Mouse (Mus musculus) liver, embryonic 14.5 days (tissue): Measurements from ENCODE around the gene Cyp4f39. TPM values are rescaled to one million over a fixed set of nuclear protein-coding genes. Genes with fewer than 3 reads are reported as not detected.
"Not testable (repeated sequence)": the region's sequence is repeated elsewhere in the genome, so short reads cannot be mapped to it uniquely, and the experiment has no call there.

ENCODE experiments used
- ATAC-seq: fragments of 200-750 bp; cut with Nextera tagmentation; 2 replicates; pipeline ENCODE4 v1.8.0; 2017; ENCODE audit warnings: moderate number of reproducible peaks, mild to moderate bottlenecking, moderate library complexity; ENCODE audit not compliant: insufficient read depth
- DNase-seq, 3 experiments: peaks; one replicate each; pipeline ENCODE4 v3.0.0-alpha.2; 2012 to 2013; ENCODE audit warnings: low read depth in 3 of 3, low spot score in 3 of 3
- H3K27ac ChIP-seq: fragments of 300-500 bp; sonication (generic); 2 replicates; pipeline ENCODE4 v1.5.1; 2014; ENCODE audit warnings: moderate library complexity, mild to moderate bottlenecking, control low read depth, inconsistent platforms
- H3K27me3 ChIP-seq: fragments of 300-500 bp; sonication (generic); 2 replicates; pipeline ENCODE4 v1.6.1; 2014; ENCODE audit warnings: mild to moderate bottlenecking, low read length, moderate library complexity; ENCODE audit not compliant: control insufficient read depth, insufficient read depth
- H3K36me3 ChIP-seq: fragments of 300-500 bp; sonication (generic); replicated peaks from 2 replicates; pipeline ENCODE4 v1.6.1; 2014; ENCODE audit warnings: low read depth; ENCODE audit not compliant: control insufficient read depth, insufficient read depth
- H3K4me1 ChIP-seq, 2 experiments: fragments of 200-500 bp in 1 of 2; fragments of 300-500 bp in 1 of 2; sonication (generic) in 1 of 2; replicated peaks; 2 replicates each; pipeline ENCODE4 v1.6.1; 2012 to 2014; ENCODE audit warnings: antibody characterized with exemption in 1 of 2, inconsistent platforms in 1 of 2, low read length in 1 of 2; ENCODE audit not compliant: control insufficient read depth in 2 of 2, insufficient read depth in 2 of 2
- H3K4me2 ChIP-seq: fragments of 300-500 bp; sonication (generic); 2 replicates; pipeline ENCODE4 v1.6.1; 2014; ENCODE audit warnings: low read depth, mild to moderate bottlenecking, control low read depth, moderate library complexity
- H3K4me3 ChIP-seq, 2 experiments: fragments of 200-500 bp in 1 of 2; fragments of 300-500 bp in 1 of 2; sonication (generic) in 1 of 2; 2 replicates each; pipeline ENCODE4 v1.5.1; 2012 to 2014; ENCODE audit warnings: low read depth in 2 of 2, low read length in 2 of 2, mild to moderate bottlenecking in 2 of 2, control low read depth in 1 of 2, inconsistent platforms in 1 of 2, moderate library complexity in 1 of 2; ENCODE audit not compliant: insufficient read depth in 1 of 2
- H3K9ac ChIP-seq: fragments of 300-500 bp; sonication (generic); replicated peaks from 2 replicates; pipeline ENCODE4 v1.6.1; 2014; ENCODE audit warnings: mild to moderate bottlenecking, control low read depth, moderate library complexity
- H3K9me3 ChIP-seq: fragments of 300-500 bp; sonication (generic); 2 replicates; pipeline ENCODE4 v1.6.1; 2016; ENCODE audit warnings: low read length, mixed read lengths; ENCODE audit not compliant: control insufficient read depth
- CTCF ChIP-seq: IDR thresholded peaks from 2 replicates; pipeline ENCODE4 v1.5.1; 2016; ENCODE audit warnings: antibody characterized with exemption, low read depth, control low read depth
- EP300 ChIP-seq: IDR thresholded peaks from 2 replicates; pipeline ENCODE4 v1.6.1; 2016; ENCODE audit warnings: antibody characterized with exemption, low read depth
- WGBS: fragments of 180-500 bp; shearing (Covaris S2); extraction: QIAGEN DNeasy Blood & Tissue Kit; methylation state at CpG from one replicate; pipeline ENCODE4 v1.1.7; 2014; ENCODE audit not compliant: insufficient replicate concordance; 5-methylcytosine and 5-hydroxymethylcytosine counted together
- polyA plus RNA-seq, 2 experiments: library from polyadenylated mRNA; depleted of rRNA in 1 of 2; stranded (reverse) in 1 of 2; unstranded in 1 of 2; fragments of >200 nt; fragmentation: Nextera tagmentation in 1 of 2; extraction: Ambion mirVana in 1 of 2; gene quantifications; 2 replicates each; pipeline versions ENCODE4 v1.2.1 to v1.2.3; 2012 to 2014

The Cyp4f39 gene
- polyA plus RNA-seq, 2 experiments: 0.20 to 0.71 TPM

DNA sequence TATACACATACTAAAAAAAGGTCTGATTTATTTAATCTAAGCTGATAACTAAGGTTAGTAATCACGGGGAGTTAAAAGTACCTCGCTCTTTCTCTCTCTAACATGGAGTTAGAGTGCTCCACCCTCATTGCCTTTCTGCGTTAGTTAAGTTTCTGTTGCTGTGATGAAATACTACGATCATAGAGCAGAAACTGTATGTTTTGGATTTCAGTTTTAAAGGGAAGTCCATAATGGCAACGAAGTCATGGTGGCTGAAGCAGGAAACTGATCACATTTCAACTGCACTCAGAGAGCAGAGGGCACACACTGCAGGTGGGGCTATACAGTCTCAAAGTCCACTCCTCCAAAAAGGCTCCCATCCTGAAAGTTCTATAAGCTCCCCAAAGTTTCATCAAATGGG lies 70.3 kb downstream of the Cyp4f39 start:
- 57% methylated on average over 5 of the region's 5 CpGs for WGBS
- TF ChIP-seq CTCF: no peak
- no peak for TF ChIP-seq EP300
- no peaks in the 10 kb centered on the region for H3K27me3 ChIP-seq
- H3K9ac ChIP-seq: no peak overlapping the region
- H3K4me1 ChIP-seq: no peaks in the 10 kb centered on the region
- no peak overlapping the region for H3K4me2 ChIP-seq
- H3K4me3 ChIP-seq: no peak overlapping the region
- DNase-seq: no peak
- no peak overlapping the region for H3K27ac ChIP-seq
- ATAC-seq: no peak
- H3K36me3 ChIP-seq: no peaks in the 10 kb centered on the region
- no peaks in the 10 kb centered on the region for H3K9me3 ChIP-seq

DNA sequence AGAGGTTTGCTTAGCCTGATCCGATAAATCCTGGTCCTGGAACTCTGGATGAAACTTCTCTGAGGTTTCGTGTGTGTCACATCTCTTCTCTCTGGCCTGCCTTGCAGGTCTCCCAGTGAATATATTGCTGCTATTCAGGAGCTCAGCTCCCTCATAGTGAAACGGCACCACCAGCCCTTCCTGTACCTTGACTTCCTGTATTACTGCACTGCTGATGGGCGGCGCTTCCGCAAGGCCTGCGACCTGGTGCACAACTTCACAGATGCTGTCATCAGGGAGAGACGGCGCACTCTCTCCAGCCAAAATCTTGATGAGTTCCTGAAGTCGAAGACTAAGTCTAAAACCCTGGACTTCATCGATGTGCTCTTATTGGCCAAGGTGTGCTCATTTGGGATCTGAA lies 71.4 kb downstream of the Cyp4f39 start:
- WGBS: 58% methylated on average over 11 of the region's 11 CpGs
- no peak for ATAC-seq
- Histone ChIP-seq H3K4me3 (no peak overlapping the region), H3K27me3 (no peaks in the 10 kb centered on the region), H3K36me3 (no peaks in the 10 kb centered on the region), H3K4me2 (no peak overlapping the region), H3K9me3 (no peaks in the 10 kb centered on the region), H3K27ac (no peak overlapping the region), H3K9ac (no peak overlapping the region), H3K4me1 (no peaks in the 10 kb centered on the region)
- no peak for TF ChIP-seq EP300
- TF ChIP-seq CTCF: no peak
- DNase-seq: no peak

DNA sequence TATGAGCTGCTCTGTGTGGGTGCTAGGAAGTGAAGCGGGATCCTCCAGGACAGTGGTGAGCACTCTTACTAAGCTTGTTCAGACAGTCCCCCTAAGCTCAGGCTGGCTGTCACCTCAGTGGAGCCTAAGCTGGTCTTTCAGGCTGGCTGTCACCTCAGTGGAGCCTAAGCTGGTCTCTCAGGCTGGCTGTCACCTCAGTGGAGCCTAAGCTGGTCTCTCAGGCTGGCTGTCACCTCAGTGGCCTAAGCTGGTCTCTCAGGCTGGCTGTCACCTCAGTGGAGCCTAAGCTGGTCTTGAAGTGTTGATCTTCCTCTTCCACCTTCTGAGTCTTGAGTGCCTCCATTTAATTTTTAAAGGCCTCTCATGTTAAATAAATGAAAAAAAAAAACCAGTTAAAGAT lies 73.8 kb downstream of the Cyp4f39 start:
- DNase-seq, H3K36me3 ChIP-seq, H3K9ac ChIP-seq, H3K4me3 ChIP-seq, H3K4me2 ChIP-seq, ATAC-seq, H3K9me3 ChIP-seq, H3K27me3 ChIP-seq, H3K4me1 ChIP-seq, H3K27ac ChIP-seq: not testable (repeated sequence)
- WGBS: 87% methylated on average over 1 of the region's 1 CpGs

DNA sequence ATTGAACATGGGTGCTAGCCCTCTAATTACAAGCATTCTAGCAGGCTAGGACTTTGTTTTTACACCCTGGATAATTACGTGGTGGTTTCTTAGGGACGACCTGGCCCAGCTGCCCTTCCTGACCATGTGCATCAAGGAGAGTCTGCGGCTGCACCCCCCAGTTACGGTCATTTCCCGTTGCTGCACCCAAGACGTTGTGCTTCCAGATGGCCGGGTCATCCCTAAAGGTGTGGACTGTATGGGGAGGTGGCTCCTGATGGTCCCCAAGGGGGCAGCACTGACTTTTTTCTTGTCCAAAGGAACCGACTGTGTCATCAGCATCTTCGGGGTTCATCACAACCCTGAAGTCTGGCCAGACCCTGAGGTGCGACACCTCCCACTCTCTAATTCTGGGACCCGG lies 75.2 kb downstream of the Cyp4f39 start:
- H3K9ac ChIP-seq: no peak overlapping the region
- H3K4me2 ChIP-seq: no peak overlapping the region; the same call in 1 of the 2 replicates
- WGBS: 75% methylated on average over 11 of the region's 11 CpGs
- no peak overlapping the region for H3K4me3 ChIP-seq
- no peak overlapping the region for H3K27ac ChIP-seq
- H3K4me1 ChIP-seq: no peaks in the 10 kb centered on the region
- no peak for TF ChIP-seq CTCF
- TF ChIP-seq EP300: no peak
- ATAC-seq: no peak
- H3K36me3 ChIP-seq: no peaks in the 10 kb centered on the region
- no peaks in the 10 kb centered on the region for H3K9me3 ChIP-seq
- DNase-seq: no peak
- no peaks in the 10 kb centered on the region for H3K27me3 ChIP-seq

DNA sequence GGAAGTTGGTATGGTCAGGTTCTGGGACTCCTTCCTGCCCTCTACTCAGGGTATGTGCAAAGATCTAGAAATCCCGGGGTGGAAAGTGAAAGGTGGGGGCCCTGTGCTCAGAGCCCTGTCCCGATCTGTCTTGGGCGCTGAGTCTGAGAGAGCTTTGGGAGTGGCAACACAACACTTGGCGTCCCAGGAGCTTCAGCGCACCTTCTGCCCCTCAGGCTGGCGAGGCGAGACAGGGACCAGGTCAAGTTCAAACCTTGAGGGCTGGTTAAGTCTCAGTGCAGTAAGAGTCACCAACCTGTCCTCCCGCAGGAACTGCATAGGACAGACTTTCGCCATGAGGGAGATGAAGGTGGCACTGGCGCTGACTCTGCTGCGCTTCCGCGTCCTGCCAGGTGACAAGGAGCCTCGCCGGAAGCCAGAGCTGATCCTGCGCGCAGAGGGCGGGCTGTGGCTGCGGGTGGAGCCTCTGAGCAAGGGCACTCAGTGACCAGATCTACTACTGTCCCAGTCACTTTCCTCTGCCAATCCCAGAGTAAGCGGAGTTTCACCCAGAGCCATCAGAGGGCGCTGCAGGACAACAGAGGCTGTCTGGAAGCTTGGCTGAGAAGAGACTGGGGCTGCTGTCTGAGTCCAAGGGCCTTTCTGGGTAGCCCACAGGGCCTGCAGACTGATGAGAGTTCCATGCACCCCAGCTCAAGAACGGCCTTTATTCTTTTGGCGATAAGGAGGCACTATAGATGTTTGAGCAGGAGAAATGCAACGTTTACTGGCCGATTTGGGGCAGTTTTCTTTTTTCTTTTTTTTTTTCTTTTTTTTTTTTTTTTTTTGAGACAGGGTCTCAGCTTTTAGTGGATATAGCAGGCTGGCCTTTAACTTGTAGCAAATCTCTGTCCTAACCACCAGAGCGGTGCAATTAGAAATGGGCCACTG lies 76.2 kb downstream of the Cyp4f39 start:
- DNase-seq (peak; percentile 74 to 77 (median 74)), ATAC-seq (peak; percentile 88)
- Histone ChIP-seq H3K9ac (no peak overlapping the region; the same call in 1 of the 2 replicates), H3K27me3 (no peaks in the 10 kb centered on the region), H3K4me1 (no peaks in the 10 kb centered on the region), H3K27ac (no peak overlapping the region), H3K9me3 (no peaks in the 10 kb centered on the region), H3K4me3 (peak overlapping the region; percentile 39 to 57), H3K4me2 (peak overlapping the region; percentile 61), H3K36me3 (no peaks in the 10 kb centered on the region)
- WGBS: 10% methylated on average over 26 of the region's 26 CpGs
- TF ChIP-seq EP300 (no peak), CTCF (peak; percentile 92)

DNA sequence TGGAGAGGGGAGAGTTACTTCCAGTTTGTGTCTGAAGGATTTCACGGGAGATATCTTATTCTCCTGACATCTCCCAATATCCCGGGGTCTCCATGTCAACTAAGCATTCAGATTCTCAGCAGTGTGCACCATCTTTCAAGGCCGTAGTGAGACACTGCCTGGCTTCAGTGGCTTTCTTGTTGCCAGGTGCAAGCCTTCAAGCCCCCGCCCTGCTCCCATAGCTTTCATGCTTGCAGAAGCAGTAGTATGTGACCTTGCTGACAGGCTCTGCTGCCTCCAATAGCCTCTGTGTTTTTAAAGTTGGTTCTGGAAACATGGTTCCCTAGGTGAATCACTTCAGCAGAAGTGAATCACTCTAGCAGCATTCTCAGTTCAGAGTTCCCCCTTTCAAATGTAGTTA lies 79.8 kb downstream of the Cyp4f39 start:
- not testable (repeated sequence) for H3K36me3 ChIP-seq, ATAC-seq, DNase-seq, H3K27ac ChIP-seq, H3K9ac ChIP-seq, H3K27me3 ChIP-seq, H3K4me2 ChIP-seq, H3K4me3 ChIP-seq, H3K4me1 ChIP-seq, H3K9me3 ChIP-seq
- WGBS: 49% methylated on average over 4 of the region's 4 CpGs
